Mouse (Mus musculus) brown adipose tissue, adult 24 weeks (tissue): Measurements from ENCODE around the gene Olfr539. TPM values are rescaled to one million over a fixed set of nuclear protein-coding genes. Genes with fewer than 3 reads are reported as not detected.
A peak's percentile ranks its signal among the peaks of the same experiment; 100 is the strongest.
"Not testable (repeated sequence)": the region's sequence is repeated elsewhere in the genome, so short reads cannot be mapped to it uniquely, and the experiment has no call there.

Experiments
- H3K27ac ChIP-seq: fragments of 200-500 bp; replicated peaks from 2 replicates; pipeline ENCODE4 v1.5.1; 2012; ENCODE audit warnings: low read depth, mild to moderate bottlenecking, low read length
- H3K4me1 ChIP-seq: fragments of 200-500 bp; 2 replicates; pipeline ENCODE4 v1.6.1; 2012; ENCODE audit warnings: low read length, mixed read lengths; ENCODE audit not compliant: control insufficient read depth, insufficient read depth, insufficient read length
- H3K4me3 ChIP-seq: fragments of 200-500 bp; 2 replicates; pipeline ENCODE4 v1.5.1; 2012; ENCODE audit warnings: low read depth, mild to moderate bottlenecking, low read length, moderate library complexity; ENCODE audit not compliant: insufficient read depth
- polyA plus RNA-seq: library from polyadenylated mRNA; stranded (reverse); fragments of >200 nt; gene quantifications from 2 replicates; pipeline ENCODE4 v1.2.4, GENCODE M21; 2012; ENCODE audit not compliant: missing spikeins, insufficient read depth, insufficient read length

Gene Olfr539
- not detected in 2 replicates for polyA plus RNA-seq

- no peak within 1 kb of the TSS for H3K27ac ChIP-seq
- no peaks in the 10 kb centered on the region for H3K4me1 ChIP-seq
- no peak within 1 kb of the TSS for H3K4me3 ChIP-seq
Observed at GRCm38 (mm10) chr7:140659630-140660029, at the start of gene Olfr539. TSS of gene Olfr539 (plus strand) at chr7:140659930.

DNA sequence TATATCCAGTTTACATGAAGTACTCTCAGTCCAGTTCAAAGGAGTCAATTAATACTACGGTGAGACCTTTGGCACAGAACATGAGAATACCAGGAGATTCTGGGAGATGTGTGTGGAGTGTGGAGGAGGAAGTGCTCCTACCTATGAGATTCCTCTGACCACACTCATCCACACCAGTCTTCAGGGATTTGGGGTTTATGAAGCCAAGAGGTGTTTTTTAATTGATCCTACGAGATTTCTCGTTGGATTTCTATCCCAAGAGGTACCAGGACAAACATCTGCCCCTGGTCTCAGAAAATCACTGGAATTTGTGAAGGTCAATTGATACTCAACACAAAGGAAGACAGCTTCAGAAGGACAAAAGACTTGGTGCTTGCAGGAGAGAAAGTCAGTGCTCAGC is 31.1 kb upstream of the Olfr539 start, which contains the start of gene Olfr61:
Olfr61 (plus strand) TSS at position 301 of the 400 bp plus-strand sequence.
- H3K4me3 ChIP-seq, H3K4me1 ChIP-seq, H3K27ac ChIP-seq: not testable (repeated sequence)

DNA sequence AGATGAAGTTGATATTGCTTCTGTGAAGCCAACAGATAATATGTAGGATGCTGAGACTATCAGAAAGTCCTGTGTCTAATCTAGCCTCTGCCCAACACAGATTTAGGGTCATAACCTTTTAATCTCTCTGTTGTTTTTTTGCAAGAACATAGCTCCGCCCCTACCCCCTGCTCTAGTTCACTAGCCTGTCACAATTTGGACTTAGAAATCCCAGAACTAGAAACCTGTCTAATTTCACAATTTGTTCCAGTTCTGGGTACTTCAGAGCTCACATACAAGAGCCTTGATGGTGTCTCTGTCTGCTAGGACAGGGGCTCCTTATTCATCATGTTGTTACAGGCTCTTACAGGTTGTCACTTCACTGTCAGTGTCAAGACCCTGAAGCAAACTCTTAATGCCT is 29.2 kb upstream of the Olfr539 start:
- H3K4me3 ChIP-seq = no peak overlapping the region
- H3K27ac ChIP-seq = no peak overlapping the region

DNA sequence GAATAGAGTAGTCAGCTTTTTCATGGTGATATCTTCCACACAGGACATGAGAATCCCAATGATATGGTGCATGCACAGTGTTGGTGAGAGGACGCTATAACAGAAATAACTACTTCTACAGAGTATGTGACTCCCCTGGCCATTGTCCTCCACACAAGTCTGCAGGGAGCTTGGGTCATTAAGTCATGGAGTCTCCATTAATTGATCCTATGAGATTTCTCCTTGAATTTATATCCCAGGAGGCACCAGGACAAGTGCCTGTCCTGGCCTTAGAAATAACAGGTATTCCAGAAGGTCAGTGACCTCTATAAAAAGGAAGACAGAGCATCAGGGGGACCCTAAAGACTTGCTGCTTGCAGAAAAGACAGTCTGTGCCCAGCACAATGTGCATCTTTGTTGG is 13.6 kb upstream of the Olfr539 start, which contains the start of gene Olfr53:
Olfr53 (plus strand) TSS at position 301 of the 400 bp plus-strand sequence.
- H3K4me3 ChIP-seq = no peak within 1 kb of the TSS
- no peaks in the 10 kb centered on the region for H3K4me1 ChIP-seq
- no peak within 1 kb of the TSS for H3K27ac ChIP-seq

More for the DNA sequence above, 29.2 kb upstream of the Olfr539 start:
- H3K4me1 ChIP-seq = no peaks in the 10 kb centered on the region

DNA sequence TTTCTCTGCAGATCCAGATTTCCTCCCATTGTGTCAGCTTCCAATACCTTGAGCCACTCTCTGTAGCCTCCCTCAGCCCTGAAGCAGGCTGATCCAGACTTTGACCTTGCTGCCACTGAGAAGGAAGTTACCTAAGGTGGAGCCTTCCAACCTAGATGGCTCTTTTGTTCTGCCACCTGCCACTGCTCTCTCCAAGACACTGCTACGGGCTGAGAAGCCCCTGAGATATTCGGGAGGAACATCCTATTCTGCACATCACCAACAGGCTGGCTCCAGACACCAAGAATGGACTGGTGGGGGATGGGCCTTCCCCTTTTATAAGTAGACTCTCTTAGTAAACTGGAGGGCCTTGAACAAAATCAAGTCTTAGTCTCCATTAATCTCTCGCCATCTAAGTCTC is 11.0 kb downstream of the Olfr539 start:
- not testable (repeated sequence) for H3K27ac ChIP-seq, H3K4me1 ChIP-seq, H3K4me3 ChIP-seq

DNA sequence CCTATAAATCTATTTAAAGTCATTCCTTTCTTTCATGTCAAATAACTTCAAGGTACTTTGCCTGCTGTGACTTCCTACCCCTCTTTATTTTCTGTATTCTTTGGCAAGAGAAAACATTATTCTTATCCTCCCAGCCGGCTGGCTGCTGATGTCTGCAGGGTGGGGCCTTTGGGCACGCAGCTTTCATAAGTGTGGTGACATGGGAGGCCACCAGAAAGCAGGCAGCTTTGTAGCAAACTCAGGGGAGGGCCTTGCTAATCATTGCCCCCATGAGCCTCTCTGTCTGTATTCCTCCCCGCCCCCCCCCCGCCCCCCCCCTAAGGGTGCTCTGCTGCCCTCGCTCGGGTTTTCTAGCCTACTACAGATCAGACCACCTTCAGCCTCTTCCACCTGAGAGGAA is 16.1 kb downstream of the Olfr539 start:
- Histone ChIP-seq H3K4me1 (no peaks in the 10 kb centered on the region), H3K4me3 (no peak overlapping the region), H3K27ac (no peak overlapping the region)

- H3K27ac ChIP-seq, H3K4me3 ChIP-seq, H3K4me1 ChIP-seq: not testable (repeated sequence)
Observed at GRCm38 (mm10) chr7:140679591-140679990, 19.9 kb downstream of the Olfr539 start.

GRCm38 (mm10) chr7:140681651-140682050 is 21.9 kb downstream of the Olfr539 start, which contains the start of gene Olfr45:
TSS of gene Olfr45 (plus strand) at chr7:140681951.
- H3K4me3 ChIP-seq = no peak within 1 kb of the TSS
- no peak within 1 kb of the TSS for H3K27ac ChIP-seq
- no peaks in the 10 kb centered on the region for H3K4me1 ChIP-seq

DNA sequence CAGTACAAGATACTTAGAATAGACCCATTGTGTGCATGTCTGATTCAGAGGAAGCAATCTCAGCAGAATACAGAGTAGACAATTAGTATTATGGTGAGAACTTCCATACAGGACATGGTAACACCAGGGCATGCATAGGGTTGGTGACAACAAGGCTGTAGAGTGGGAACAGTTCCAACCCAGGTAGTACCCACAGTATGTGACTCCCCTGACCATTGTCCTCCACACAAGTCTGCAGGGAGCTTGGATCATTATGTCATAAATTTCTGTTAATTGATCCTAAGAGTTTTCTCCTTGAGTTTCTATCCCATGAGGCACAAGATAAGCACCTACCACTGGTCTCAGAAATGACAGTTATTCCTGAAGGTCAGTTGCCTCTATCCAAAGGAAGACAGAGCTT is 37.2 kb downstream of the Olfr539 start, which contains the start of gene Olfr541:
Olfr541 (plus strand) TSS at position 301 of the 400 bp plus-strand sequence.
- Histone ChIP-seq H3K4me3 (no peak within 1 kb of the TSS), H3K4me1 (no peaks in the 10 kb centered on the region), H3K27ac (no peak within 1 kb of the TSS)

DNA sequence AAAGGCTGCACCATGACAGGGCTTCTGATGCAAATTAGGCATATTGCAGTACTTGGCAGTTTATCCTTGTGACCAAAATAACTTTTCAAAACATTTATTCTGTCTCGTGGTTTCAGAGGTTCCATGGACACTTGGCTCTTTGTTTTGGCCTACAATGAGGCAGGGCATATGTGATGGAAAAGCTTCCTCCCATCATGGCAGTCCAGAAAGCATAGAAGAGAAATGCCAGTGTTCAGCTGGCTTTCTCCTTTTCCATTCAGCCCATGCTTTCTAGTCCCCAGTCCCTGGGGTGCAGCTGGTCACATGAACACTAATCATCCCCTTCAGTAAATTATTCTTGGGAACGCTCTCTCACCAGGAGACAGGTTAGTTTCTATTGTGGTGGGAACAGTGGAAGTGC is 46.6 kb downstream of the Olfr539 start:
- Histone ChIP-seq H3K27ac (no peak overlapping the region), H3K4me1 (no peaks in the 10 kb centered on the region), H3K4me3 (no peak overlapping the region)

DNA sequence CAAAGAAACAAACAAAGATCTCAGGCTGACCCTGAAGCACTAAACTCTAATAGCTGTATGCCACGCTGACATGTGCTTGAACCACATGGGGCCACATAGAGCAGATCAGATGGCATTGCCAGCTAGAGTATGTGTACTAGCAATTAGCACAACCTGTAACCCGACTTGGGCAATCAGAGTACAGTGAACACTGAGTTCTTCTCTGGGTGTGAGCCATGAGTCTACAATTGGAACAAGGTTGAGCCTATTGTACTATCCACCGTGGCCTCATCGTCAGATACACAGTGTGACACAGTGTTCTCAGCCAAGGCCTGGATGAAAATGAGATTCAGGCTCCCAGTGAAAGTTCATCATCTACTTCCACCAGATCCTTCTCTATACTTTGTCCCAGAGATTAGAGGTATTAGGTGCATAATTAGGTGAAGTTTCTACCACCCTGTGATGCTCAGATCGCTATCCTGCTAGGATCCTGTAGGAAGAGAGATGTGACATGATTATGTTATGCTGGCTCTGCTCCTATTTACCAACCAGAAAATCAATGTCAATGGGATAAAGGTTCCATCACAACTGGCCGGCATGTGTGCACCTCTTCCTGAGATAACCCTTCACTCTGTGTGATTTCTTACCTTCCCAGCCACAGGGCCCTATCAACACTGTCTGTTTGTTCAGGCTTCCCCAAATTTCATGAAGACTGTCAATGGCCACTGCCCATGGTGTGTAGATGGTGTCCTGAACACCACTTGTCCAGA is 48.0 kb downstream of the Olfr539 start:
- Histone ChIP-seq H3K4me3 (no peak overlapping the region), H3K4me1 (no peaks in the 10 kb centered on the region), H3K27ac (no peak overlapping the region)

DNA sequence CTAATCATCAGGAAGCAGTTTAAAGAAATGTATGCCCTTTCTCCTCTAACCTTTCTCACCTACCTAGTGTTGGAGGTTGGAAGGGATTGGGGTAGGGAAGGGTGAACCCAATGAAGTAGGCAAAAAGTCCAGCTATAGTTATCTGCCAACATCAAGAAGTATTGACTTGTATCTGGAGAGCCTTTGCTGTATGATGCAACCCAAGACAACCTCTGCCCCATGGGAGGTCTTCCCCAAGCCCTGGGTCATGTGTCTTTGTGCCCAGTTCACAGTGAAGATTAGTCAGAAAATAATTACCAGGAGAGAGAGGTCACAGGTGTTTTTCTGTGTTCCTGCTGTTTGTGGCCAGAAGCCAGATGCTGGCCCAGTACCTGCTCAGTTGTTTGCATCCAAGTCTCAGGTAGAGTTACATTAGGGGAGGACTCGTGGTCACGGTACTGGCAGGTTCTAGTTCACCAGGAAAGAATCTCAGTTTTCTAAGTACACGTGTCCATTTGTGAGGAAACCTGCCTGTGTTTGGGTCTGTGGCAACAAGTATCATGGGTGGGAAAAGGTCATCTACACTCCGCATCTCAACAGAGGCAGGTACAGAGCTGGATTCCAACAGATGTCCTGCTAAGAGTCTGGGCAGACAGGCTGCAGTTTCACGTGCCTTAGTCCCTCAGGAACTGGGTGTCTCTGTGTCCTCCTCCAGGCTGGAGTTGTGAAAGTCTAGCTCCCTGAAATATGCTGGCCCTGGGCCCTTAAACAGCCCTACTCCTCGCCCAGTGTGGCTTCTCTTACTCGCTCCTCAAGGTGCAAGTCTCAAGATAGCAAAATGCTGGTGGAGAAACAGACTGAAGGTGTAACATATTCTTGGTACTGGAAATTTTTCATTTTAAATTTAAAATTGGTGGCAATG is 57.7 kb downstream of the Olfr539 start:
- Histone ChIP-seq H3K27ac (peak overlapping the region; percentile 60), H3K4me3 (no peak overlapping the region)

DNA sequence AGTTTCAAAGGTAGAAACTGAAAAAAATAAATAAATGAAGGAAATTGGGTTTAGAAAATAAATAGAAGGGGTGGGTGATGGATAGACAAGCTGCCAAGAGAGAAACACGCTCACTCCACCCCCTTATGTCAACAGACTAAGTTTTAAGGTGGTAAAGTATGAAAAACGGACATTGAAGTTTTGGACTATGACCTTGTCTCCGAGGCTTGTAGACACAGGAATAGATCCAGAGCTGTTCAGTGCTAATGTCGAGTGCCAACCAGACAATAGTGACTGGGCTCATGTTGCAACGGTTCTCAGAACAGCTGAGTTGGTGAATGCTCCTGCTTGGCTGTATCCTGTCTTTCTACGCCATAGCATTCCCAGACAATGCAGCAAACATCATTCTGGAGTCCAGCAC is 61.4 kb downstream of the Olfr539 start:
- Histone ChIP-seq H3K27ac (peak overlapping the region; percentile 41; the same call in 1 of the 2 replicates), H3K4me1 (peaks cover 9% of the 10 kb centered on the region; the same call in 1 of the 2 replicates), H3K4me3 (no peak overlapping the region)

More for the DNA sequence above, 57.7 kb downstream of the Olfr539 start:
- H3K4me1 ChIP-seq = peaks cover 9% of the 10 kb centered on the region; the same call in 1 of the 2 replicates

- no peak overlapping the region for H3K4me3 ChIP-seq
- 0 out of 2 replicates have a peak overlapping the region, but pooled peaks have one; percentile 3 for H3K27ac ChIP-seq
- peaks cover 7% of the 10 kb centered on the region; the same call in 1 of the 2 replicates for H3K4me1 ChIP-seq
Observed at GRCm38 (mm10) chr7:140725558-140725957, 65.8 kb downstream of the Olfr539 start.
